Mouse (Mus musculus): ENCODE results near the gene Pla2g5.

DNA sequence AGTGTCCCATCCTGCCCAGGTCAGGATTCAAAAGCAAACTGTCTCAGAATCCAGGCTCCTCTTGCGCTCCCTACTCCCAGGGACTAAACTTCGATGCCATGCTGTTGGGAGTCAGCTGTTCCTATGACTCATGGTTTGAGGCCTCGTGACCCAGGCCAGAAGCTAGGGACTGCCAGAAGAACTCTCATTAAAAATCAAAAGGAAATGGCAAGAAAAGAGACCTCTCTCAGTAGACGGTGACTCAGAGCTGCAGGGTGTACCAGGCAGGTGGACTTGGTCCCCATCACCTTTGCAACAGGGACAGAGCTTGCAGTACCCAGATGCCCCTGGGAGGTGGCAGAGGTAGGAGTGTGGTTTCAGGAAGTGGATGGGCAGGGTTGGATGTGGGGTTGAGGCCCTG lies 14.4 kb upstream of the Pla2g5 start, which contains the start of gene Pla2g2e:
- TF ChIP-seq POLR2A (IDR thresholded peaks at IDR 0.05; ENCODE audit: low read depth, low read length) (no peak), CTCF (IDR thresholded peaks at IDR 0.05; ENCODE audit: extremely low read depth, insufficient read depth, insufficient read length, insufficient replicate concordance) (no peak)
